Mouse (Mus musculus): ENCODE measurements around the gene Ankrd65. TPM values are rescaled to one million over a fixed set of nuclear protein-coding genes. Genes with fewer than 3 reads are reported as not detected.
"Not testable (repeated sequence)": the region's sequence is repeated elsewhere in the genome, so short reads cannot be mapped to it uniquely, and the experiment has no call there.

The Ankrd65 gene
- total and polyA plus RNA-seq, 3 experiments, result not detected

DNA sequence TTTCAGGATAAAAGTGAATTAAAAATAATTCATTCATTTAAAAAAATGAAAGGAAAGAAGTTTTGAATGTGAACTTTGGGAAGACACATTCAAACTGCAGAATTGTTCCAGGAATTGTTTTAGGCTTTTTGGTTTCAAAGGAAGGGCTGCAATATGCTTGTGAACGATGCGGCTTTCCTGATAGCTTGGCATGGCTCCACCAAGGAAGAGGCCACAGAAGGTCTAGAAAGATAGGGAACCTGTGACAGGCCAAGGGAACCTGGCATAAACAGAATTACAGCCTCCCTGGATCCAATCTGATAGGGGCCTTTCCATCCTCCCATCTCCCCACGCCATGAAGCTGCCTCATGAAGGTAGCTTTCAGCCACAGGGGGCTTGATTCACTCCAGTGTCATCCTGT, 1.9 kb upstream of the Ankrd65 start:
- Histone ChIP-seq H3K4me1 (ENCODE audit: control insufficient read depth in 1 of 2, insufficient read depth in 2 of 2) (peaks cover 2 to 16% of the 10 kb centered on the region in 2 experiments; a peak in 3 of 4 replicates), H3K79me2 (replicated peaks; ENCODE audit: control insufficient read depth, extremely low read depth, insufficient read depth, poor library complexity, severe bottlenecking) (no peaks in the 10 kb centered on the region), H3K36me3 (replicated peaks in 1 of 2; ENCODE audit: control insufficient read depth in 1 of 2, insufficient read depth in 1 of 2, low read length in 1 of 2) (no peaks in the 10 kb centered on the region), H3K27me3 (replicated peaks) (peaks cover 36% of the 10 kb centered on the region), H3K27ac (ENCODE audit: insufficient read depth, low read depth) (no peak overlapping the region), H3K9me3 (replicated peaks; ENCODE audit: low read length) (no peaks in the 10 kb centered on the region), H3K4me2 (ENCODE audit: insufficient read depth, low read depth, poor library complexity, severe bottlenecking) (no peak overlapping the region), H3K4me3 (replicated peaks in 1 of 3; ENCODE audit: low read depth in 2 of 3, low read length in 2 of 3, poor library complexity in 1 of 3) (no peak overlapping the region), H3K9ac (ENCODE audit: insufficient read depth, low read depth) (no peak overlapping the region)
- in situ Hi-C loops (cut with MboI; ENCODE audit: low pct_ligation_motif_present, low pct_unique_long_range_greater_than_20kb, low sequenced_read_pairs), result no loop called here
- DNase-seq (ENCODE audit: extremely low read depth), result no peak
- dilution Hi-C loops (cut with MboI; ENCODE audit: extremely low pct_ligation_motif_present, extremely low pct_unique_long_range_greater_than_20kb, low sequenced_read_pairs), result no loop called here
- TF ChIP-seq MYC (IDR thresholded peaks at IDR 0.05; ENCODE audit: low read depth, low read length) (no peak), TCF12 (IDR thresholded peaks at IDR 0.05; ENCODE audit: low read depth, low read length) (no peak), MAZ (IDR thresholded peaks at IDR 0.05; ENCODE audit: low read depth, low read length) (no peak), UBTF (IDR thresholded peaks at IDR 0.05; ENCODE audit: low read depth, low read length) (no peak), USF2 (conservative IDR thresholded peaks at IDR 0.05; ENCODE audit: low read depth, low read length) (no peak), CHD2 (IDR thresholded peaks at IDR 0.05; ENCODE audit: low read length) (no peak), SIN3A (IDR thresholded peaks at IDR 0.05; ENCODE audit: low read length) (no peak)

- H3K9me3 ChIP-seq (replicated peaks; ENCODE audit: low read length); H3K4me3 ChIP-seq (replicated peaks in 1 of 3; ENCODE audit: low read depth in 2 of 3, low read length in 2 of 3, poor library complexity in 1 of 3); DNase-seq (ENCODE audit: extremely low read depth); H3K36me3 ChIP-seq (replicated peaks in 1 of 2; ENCODE audit: control insufficient read depth in 1 of 2, insufficient read depth in 1 of 2, low read length in 1 of 2); in situ Hi-C loops (cut with MboI; ENCODE audit: low pct_ligation_motif_present, low pct_unique_long_range_greater_than_20kb, low sequenced_read_pairs); H3K9ac ChIP-seq (ENCODE audit: insufficient read depth, low read depth); H3K4me2 ChIP-seq (ENCODE audit: insufficient read depth, low read depth, poor library complexity, severe bottlenecking); H3K79me2 ChIP-seq (replicated peaks; ENCODE audit: control insufficient read depth, extremely low read depth, insufficient read depth, poor library complexity, severe bottlenecking); dilution Hi-C loops (cut with MboI; ENCODE audit: extremely low pct_ligation_motif_present, extremely low pct_unique_long_range_greater_than_20kb, low sequenced_read_pairs); H3K27ac ChIP-seq (ENCODE audit: insufficient read depth, low read depth): not testable (repeated sequence)
- Histone ChIP-seq H3K27me3 (replicated peaks) (peaks cover 36% of the 10 kb centered on the region), H3K4me1 (ENCODE audit: control insufficient read depth in 1 of 2, insufficient read depth in 2 of 2) (peaks cover 2 to 14% of the 10 kb centered on the region in 2 experiments; a peak in 3 of 4 replicates)
Observed at GRCm38 (mm10) chr4:155788833-155789232, 1.4 kb upstream of the Ankrd65 start.

GRCm38 (mm10) chr4:155790650-155791161, 467 bp downstream of the Ankrd65 start:
- Histone ChIP-seq H3K36me3 (replicated peaks in 1 of 2; ENCODE audit: control insufficient read depth in 1 of 2, insufficient read depth in 1 of 2, low read length in 1 of 2) (no peaks in the 10 kb centered on the region), H3K9ac (ENCODE audit: insufficient read depth, low read depth) (no peak overlapping the region), H3K4me3 (replicated peaks in 1 of 3; ENCODE audit: low read depth in 2 of 3, low read length in 2 of 3, poor library complexity in 1 of 3) (no peak overlapping the region), H3K27me3 (replicated peaks) (peaks cover 27% of the 10 kb centered on the region), H3K4me1 (ENCODE audit: control insufficient read depth in 1 of 2, insufficient read depth in 2 of 2) (peaks cover 1 to 2% of the 10 kb centered on the region in 2 experiments; a peak in 1 of 4 replicates), H3K79me2 (replicated peaks; ENCODE audit: control insufficient read depth, extremely low read depth, insufficient read depth, poor library complexity, severe bottlenecking) (no peaks in the 10 kb centered on the region), H3K27ac (ENCODE audit: insufficient read depth, low read depth) (no peak overlapping the region), H3K9me3 (replicated peaks; ENCODE audit: low read length) (no peaks in the 10 kb centered on the region), H3K4me2 (ENCODE audit: insufficient read depth, low read depth, poor library complexity, severe bottlenecking) (no peak overlapping the region)
- in situ Hi-C loops (cut with MboI; ENCODE audit: low pct_ligation_motif_present, low pct_unique_long_range_greater_than_20kb, low sequenced_read_pairs), result no loop called here
- no peak for TF ChIP-seq ZMIZ1 (IDR thresholded peaks at IDR 0.05; ENCODE audit: low read depth, low read length)
- no peak for TF ChIP-seq UBTF (IDR thresholded peaks at IDR 0.05; ENCODE audit: low read depth, low read length)
- no peak for TF ChIP-seq KAT2A (IDR thresholded peaks at IDR 0.05; ENCODE audit: insufficient replicate concordance, low read length)
- TF ChIP-seq JUND (conservative IDR thresholded peaks at IDR 0.05; ENCODE audit: low read depth, low read length), result no peak
- no peak for TF ChIP-seq MXI1 (IDR thresholded peaks at IDR 0.05; ENCODE audit: low read depth, low read length)
- no peak for TF ChIP-seq EP300 (IDR thresholded peaks at IDR 0.05; ENCODE audit: low read length)
- no peak for TF ChIP-seq IRF4 (IDR thresholded peaks at IDR 0.05; ENCODE audit: low read depth, low read length)
- TF ChIP-seq RCOR1 (conservative IDR thresholded peaks at IDR 0.05; ENCODE audit: low read depth, low read length), result no peak
- no peak for TF ChIP-seq ELF1 (IDR thresholded peaks at IDR 0.05; ENCODE audit: low read depth, low read length)
- TF ChIP-seq E2F4 (IDR thresholded peaks at IDR 0.05; ENCODE audit: insufficient replicate concordance, low read depth, low read length), result no peak
- TF ChIP-seq HCFC1 (IDR thresholded peaks at IDR 0.05; ENCODE audit: low read depth, low read length), result no peak
- no peak for TF ChIP-seq MAZ (IDR thresholded peaks at IDR 0.05; ENCODE audit: low read depth, low read length)
- TF ChIP-seq JUN (IDR thresholded peaks at IDR 0.05; ENCODE audit: insufficient read depth, low read depth, low read length), result no peak
- no peak for TF ChIP-seq USF2 (conservative IDR thresholded peaks at IDR 0.05; ENCODE audit: low read depth, low read length)
- TF ChIP-seq POLR2AphosphoS2 (IDR thresholded peaks at IDR 0.05; ENCODE audit: low read depth, low read length), result no peak
- no peak for TF ChIP-seq CHD1 (IDR thresholded peaks at IDR 0.05; ENCODE audit: low read depth, low read length)
- no peak for TF ChIP-seq RAD21 (IDR thresholded peaks at IDR 0.05; ENCODE audit: low read depth, low read length)
- TF ChIP-seq ZC3H11A (IDR thresholded peaks at IDR 0.05; ENCODE audit: low read depth, low read length), result no peak
- no peak for DNase-seq (ENCODE audit: extremely low read depth)
- dilution Hi-C loops (cut with MboI; ENCODE audit: extremely low pct_ligation_motif_present, extremely low pct_unique_long_range_greater_than_20kb, low sequenced_read_pairs), result no loop called here
